Mouse (Mus musculus) yolk sac, embryonic 10.5 days (tissue): ENCODE measurements around the gene Ppp1r9a.
"Not testable (repeated sequence)": the region's sequence is repeated elsewhere in the genome, so short reads cannot be mapped to it uniquely, and the experiment has no call there.

Experiments used
- DNase-seq: peaks from one replicate; pipeline ENCODE4 v3.0.0-alpha.2; 2017; ENCODE audit warnings: low spot score

The Ppp1r9a gene

DNA sequence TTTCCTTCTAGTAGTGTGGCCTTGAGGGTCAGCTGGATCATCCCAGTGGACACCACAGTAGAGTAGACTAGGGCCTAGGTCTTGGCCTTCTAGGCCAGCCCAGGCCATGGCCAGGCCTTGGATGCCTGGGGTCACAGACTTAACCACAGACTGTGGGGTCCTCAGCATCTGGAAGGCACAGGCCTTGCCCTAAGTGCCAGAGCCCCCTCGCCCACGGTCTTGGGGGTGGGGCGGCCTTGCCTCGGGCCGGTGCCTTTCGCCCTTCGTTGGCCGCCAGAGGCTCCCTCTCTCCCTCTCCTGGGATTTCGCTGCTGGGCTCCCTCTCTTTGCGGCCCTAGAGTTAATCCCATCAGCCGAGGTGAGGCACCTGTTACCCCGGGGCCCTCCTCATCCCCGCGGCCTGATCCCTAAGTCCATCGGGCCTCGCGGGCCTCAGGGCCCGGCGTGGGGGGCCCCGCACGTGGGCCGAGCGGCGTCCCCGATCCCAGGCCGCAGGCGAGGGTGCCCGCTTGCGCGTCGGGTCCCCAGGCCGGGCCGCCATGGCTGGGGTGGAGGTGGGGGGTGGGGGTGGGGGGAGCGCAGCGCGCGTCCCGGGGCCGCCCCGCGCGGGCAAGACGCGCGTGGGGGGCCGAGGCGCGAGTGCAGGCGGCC, at the start of gene Ppp1r9a:
TSS of gene Ppp1r9a (plus strand) at position 244 of the 651 bp plus-strand sequence.
- peak; percentile 75 for DNase-seq

DNA sequence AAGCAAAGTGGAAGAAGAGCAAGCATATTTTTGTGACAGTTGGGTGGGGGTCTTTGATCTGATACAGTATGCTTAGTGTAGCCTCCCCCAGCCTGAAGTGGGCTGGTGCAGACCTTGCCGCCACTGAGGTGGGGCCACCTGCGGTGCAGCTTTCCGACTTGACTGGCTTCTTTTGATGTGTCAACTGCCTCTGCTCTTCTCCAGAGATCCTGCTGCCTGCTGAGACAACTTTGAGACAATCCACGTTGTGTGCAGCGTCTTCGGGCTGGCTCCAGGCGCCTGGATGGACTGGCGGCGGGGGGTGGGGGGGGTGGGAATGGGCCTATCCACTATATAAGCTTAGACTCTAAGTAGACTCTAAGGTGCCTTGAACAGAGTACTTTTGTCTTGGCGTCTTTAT, 47.5 kb upstream of the Ppp1r9a start:
- no peak for DNase-seq

- DNase-seq, result no peak
Measured at GRCm38 (mm10) chr6:4856919-4857318, 45.8 kb upstream of the Ppp1r9a start.

DNA sequence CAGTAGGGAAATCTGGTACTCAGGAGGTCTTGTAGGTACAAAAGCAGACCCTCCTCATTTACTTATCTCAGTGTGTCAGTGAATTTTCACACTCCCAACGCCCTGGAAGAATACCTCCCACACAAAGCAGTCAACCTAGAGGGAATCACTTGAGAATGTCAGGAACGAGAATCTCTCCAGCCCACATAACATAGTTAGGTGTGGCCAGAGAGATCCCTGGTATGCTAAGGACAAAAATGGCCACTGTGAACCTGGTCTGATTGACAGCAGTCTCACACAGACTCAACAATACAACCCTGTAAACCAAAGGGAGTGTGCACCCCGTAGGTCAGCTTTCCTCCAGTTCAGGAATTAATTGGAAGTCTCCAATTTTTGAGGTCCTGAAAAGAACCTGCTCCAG, 18.4 kb upstream of the Ppp1r9a start:
- DNase-seq, result no peak

- DNase-seq, result no peak
Measured at GRCm38 (mm10) chr6:4889544-4889943, 13.2 kb upstream of the Ppp1r9a start.

GRCm38 (mm10) chr6:4892417-4892816, 10.3 kb upstream of the Ppp1r9a start:
- peak; percentile 58 for DNase-seq

GRCm38 (mm10) chr6:4893312-4893711, 9.4 kb upstream of the Ppp1r9a start:
- DNase-seq, result not testable (repeated sequence)

GRCm38 (mm10) chr6:4899906-4900305, 2.8 kb upstream of the Ppp1r9a start:
- DNase-seq, result no peak

DNA sequence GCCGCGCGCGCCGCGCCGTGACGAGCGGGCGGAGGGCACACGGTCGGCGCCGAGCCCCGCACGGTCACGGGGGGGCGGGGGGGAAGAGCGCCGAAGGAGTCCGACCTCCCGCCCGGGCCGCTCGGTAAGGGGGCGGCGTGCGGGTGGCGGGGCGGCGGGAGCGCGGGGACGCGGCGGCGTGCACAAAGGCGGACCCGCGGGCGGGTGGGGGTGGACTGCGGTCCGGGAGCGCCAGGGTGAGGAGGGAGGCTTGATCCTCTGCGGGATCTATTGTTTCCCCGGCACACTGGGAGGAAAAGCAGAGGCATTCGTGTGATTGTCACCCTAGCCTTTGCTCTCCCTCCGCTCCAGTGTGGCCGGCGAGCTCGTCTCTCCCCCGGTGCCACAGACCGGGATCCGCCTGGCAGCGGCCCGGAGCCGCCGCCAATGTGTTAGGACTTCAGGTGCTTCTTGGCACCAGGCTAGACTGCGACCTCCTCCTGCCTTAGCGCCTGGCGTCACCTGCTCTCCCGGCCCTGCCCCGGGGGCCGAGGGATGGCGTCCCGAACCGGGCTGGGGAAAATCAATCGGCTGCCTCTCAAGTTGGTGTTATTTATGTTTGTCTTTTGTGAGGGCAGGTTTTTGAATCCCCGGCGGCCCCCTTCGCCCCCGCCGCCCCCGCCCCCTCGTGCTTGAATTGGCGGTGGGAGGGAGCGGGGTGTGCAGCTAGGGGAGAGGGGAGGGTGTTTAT, 773 bp downstream of the Ppp1r9a start:
- peak; percentile 68 for DNase-seq

- DNase-seq, result peak; percentile 27
Measured at GRCm38 (mm10) chr6:4904055-4904450, 1.3 kb downstream of the Ppp1r9a start.

DNA sequence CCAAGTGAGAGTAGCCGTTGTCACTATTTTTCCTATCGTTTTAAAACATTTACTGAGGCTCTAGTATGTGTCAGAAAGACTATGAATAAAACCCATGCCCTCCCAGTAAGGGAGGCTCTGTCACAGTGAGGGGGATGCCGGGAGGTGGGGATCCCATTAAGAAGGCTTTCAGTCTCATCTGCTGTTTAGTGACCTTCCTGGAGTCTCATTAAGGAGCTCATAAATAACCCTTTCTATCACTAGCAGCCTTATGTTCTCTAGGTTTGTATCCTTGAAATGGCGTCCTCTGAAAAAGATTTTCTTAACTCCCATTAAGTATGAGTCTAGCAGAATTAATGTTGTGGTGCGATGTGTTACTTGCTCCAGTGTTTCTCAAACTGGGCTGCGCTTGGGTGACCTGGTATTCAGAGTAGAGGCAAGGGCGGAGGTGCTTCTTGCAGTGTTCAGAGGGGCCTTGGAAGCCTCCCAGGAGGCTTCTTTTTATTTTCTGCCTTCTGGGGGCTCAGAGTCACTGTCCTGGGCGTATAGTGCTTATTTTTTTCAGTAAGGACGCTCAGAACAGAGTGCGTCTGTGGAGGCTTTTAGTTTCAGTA, 7.4 kb downstream of the Ppp1r9a start:
- DNase-seq, result no peak

GRCm38 (mm10) chr6:4918470-4918869, 15.8 kb downstream of the Ppp1r9a start:
- DNase-seq, result no peak

DNA sequence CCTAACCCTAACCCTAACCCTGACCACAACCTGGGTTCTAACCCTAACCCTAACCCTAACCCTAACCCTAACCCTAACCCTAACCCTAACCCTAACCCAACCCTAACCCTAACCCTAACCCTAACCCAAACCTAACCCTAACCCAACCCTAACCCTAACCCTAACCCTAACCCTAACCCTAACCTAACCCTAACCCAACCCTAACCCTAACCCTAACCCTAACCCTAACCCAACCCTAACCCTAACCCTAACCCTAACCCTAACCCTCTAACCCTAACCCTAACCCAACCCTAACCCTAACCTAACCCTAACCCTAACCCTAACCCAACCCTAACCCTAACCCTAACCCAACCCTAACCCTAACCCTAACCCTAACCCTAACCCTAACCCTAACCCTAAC, 21.1 kb downstream of the Ppp1r9a start:
- not testable (repeated sequence) for DNase-seq

- no peak for DNase-seq
Measured at GRCm38 (mm10) chr6:4925966-4926687, 23.4 kb downstream of the Ppp1r9a start.

GRCm38 (mm10) chr6:4930321-4930720, 27.6 kb downstream of the Ppp1r9a start:
- DNase-seq, result no peak

DNA sequence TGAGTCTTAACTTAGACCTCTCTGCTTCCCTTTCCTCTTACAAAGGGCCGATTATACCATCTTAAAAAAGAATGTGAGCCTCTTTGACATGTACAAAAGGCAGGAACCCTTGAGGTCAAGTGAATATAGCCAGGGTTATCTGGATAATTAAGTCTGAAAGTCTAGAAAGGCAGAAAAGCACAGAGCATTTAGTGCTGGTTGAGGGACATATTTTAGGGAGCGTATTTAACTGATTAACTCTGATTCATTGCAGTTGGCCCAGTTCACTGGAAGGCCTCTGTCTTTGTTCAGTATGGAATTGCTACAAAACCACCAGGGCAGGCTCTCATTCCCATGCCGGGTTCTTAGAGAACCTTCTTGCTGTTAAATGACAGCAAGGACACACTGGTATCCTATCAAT, 36.2 kb downstream of the Ppp1r9a start:
- DNase-seq, result peak; percentile 13

DNA sequence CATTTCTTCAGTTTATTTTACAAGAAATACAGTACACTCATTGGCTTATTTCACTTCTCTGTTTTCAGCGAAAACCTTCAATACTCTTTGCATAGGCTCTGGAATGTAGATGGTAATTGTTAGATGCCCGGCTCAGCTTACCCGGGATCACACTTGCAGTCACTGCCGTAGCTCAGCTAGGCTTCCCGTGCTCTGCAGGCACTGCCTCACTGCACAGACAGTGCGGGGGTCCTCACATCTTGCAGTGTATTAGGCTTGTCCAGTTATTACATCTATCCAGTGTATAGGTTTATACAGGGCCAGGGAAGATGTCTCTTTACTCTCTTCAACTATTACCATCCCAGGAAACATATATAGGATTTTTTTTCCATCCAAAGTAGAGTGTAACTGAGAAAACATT, 37.4 kb downstream of the Ppp1r9a start:
- no peak for DNase-seq

DNA sequence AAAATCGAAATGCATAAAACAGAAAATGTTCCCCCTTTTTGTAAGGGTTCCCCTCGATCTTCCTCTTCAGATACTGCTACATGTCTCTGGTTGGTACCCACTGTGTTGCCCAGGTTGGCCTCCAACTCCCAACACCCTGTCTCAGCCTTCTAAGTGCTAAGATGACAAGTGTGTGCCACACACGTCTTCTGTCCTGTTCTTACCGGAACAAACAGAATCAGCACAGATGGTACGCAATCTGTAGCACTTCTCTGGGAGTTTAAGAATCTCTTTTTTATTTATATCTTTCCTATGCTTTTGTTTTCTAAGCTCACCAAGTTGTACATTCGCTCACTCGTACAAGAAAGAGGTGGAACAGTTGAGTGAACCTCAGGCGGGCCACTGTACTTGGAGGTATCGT, 37.9 kb downstream of the Ppp1r9a start:
- no peak for DNase-seq

DNA sequence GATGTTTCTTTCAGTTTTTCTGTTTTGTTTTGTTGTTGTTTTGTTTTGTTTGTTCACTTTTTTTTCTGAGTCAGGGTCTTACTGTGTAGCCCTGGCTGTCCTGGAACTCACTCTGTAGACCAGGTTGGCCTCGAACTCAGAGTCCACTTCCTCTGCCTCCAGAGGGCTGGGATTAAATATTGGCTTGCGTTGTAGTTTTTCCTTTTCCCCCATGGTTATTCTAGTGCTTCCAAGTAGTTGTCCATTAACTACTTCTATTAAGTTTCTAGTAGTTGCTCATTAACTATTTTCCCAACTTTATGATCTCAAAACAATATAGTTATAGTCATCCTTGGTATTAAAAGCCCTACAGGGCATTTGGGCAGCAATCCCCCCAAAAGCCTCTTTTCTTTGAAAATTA, 41.1 kb downstream of the Ppp1r9a start:
- no peak for DNase-seq

DNA sequence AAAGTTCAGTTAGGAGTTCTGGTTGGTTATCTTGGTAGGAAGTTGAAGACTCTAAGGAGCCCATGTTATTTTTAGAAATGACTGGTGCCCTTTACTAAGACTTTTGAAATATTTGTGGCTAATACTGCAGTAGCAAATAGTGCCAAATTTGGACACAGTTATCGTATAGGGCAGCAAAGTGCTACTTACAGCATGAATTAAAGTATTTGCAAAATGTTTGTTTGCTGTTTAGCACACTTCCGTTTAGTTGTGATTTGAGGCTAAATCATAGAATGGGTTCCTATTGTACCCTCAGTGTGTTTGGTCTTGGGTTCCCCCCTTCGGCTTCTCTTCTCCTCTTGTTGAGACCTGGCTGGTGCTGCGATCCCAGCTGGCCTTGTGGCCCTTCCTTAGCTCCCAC, 45.3 kb downstream of the Ppp1r9a start:
- no peak for DNase-seq

DNA sequence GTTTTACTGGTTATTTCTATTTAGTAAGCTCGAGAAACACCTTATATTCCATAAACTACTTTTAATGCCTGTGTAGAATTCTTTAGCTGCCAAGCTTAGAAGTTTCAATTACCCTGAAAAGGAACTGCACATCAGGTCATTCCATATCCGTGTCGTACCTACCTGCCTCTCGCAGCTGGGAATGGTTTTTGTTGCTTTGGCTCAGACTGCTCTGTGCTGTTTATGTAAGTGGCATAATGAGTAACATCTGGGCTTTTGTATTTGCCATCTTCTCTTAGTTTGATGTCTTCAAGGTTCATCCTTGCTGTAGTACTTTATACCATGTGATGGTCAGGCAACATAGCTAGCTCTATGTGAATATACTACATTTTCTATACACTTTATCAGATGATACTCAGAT, 47.0 kb downstream of the Ppp1r9a start:
- no peak for DNase-seq

DNA sequence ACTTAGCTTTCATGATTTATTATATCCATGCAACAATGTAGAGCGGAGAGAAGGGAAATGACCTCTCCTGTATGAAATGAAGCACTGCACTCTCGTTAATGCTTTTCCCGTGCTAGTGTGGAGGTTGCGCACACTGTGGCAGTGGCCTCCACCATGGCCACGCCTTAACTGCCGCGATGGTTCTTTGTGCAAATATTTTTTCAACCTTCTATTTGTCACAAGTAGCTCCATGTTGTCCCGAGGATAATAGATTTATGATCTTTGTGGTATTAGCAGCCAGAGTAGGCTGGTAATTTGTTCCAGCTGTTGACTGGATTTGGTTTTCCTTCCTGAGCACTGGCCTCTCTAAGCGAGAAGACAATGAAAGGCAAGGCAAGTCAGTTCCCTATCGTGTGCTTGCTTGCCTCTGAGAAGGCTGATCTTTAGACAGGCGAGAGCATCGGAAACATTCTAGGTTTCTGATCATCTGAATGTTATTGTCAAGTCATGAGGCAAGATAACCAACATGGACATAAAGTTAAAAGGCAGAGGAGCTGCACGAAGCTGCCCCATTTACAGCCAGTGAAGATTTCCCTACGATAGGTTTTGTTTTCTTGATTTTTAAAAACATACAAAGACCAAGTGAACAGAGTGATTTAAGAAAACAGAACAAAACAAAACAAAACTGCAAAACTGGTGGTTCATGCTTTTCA, 50.5 kb downstream of the Ppp1r9a start:
- no peak for DNase-seq
